Mouse (Mus musculus) heart, postnatal 0 days (tissue): Measurements from ENCODE around the gene Elp5.

Source experiments
- CTCF ChIP-seq: IDR thresholded peaks from 2 replicates; pipeline ENCODE4 v1.5.1; 2016; ENCODE audit warnings: antibody characterized with exemption, control low read depth, low read depth
- EP300 ChIP-seq: IDR thresholded peaks from 2 replicates; pipeline ENCODE4 v1.6.1; 2016; ENCODE audit warnings: antibody characterized with exemption, low read depth

- TF ChIP-seq EP300 (no peak), CTCF (no peak)
These were observed 46.2 kb downstream of the Elp5 start for GRCm38 (mm10) chr11:69936156-69936555.
